Mouse (Mus musculus) gastrocnemius, adult 8-10 months (tissue): Measurements from ENCODE around the gene Arhgef10l. TPM values are rescaled to one million over a fixed set of nuclear protein-coding genes. Genes with fewer than 3 reads are reported as not detected.

Source experiments
- microRNA-seq: library from miRNA; unstranded; fragments of <30 nt; microRNA quantifications from one replicate; pipeline ENCODE4 v1.2.0, GENCODE M21; 2022
- total RNA-seq, 4 experiments: library from RNA; stranded (reverse); gene quantifications; 2 replicates each; pipeline ENCODE4 v1.2.4; 2022

Arhgef10l gene
- total RNA-seq, 4 experiments from 2014 or later, result 50.0 to 66.3 (median 54.8) TPM

Small RNAs within 50 kb of the gene (microRNA-seq; reads per million reads assigned to microRNA genes)
- gene Gm23045, result not detected

Other genes with a start within 250 kb of the Arhgef10l start
- 1 to 10 TPM; 6.0 to 7.8 (median 6.4) TPM for gene Rcc2, start 34.5 kb upstream of the Arhgef10l start, total RNA-seq
- gene Padi6, start 76.6 kb upstream of the Arhgef10l start, total RNA-seq, result not detected
- not detected for gene Padi4, start 108.2 kb upstream of the Arhgef10l start, total RNA-seq
- gene Padi3, start 144.6 kb upstream of the Arhgef10l start, total RNA-seq, result 1 to 10 TPM in 2 of 4 experiments, under 1 TPM in 2; 0.74 to 2.0 (median 1.5) TPM
- gene Padi1, start 179.8 kb upstream of the Arhgef10l start, total RNA-seq, result under 1 TPM in 1 of 4 experiments, not detected in 3; 0.07 TPM
- gene Padi2, start 240.3 kb upstream of the Arhgef10l start, total RNA-seq, result 100 to 1,000 TPM in 2 of 4 experiments, 10 to 100 TPM in 2; 91.7 to 147 (median 109) TPM